Mouse (Mus musculus) MEL (cell line): Measurements from ENCODE around the gene Acsl5. TPM values are rescaled to one million over a fixed set of nuclear protein-coding genes. Genes with fewer than 3 reads are reported as not detected.

Experiments
- DNase-seq: peaks from one replicate; pipeline ENCODE4 v3.0.0; 2011; ENCODE audit warnings: low read depth, low spot score
- H3K27ac ChIP-seq: 2 replicates; pipeline ENCODE4 v1.5.1; 2012; ENCODE audit warnings: low read depth, mild to moderate bottlenecking, control low read depth, low read length, moderate library complexity; ENCODE audit not compliant: control insufficient read depth
- H3K27me3 ChIP-seq, 2 experiments: fragments of 150-350 bp in 1 of 2; sonication (generic) in 1 of 2; 2 replicates each; pipeline ENCODE4 v1.6.1; 2012; ENCODE audit warnings: low read length in 2 of 2, mild to moderate bottlenecking in 2 of 2, improper control_type of control experiment in 1 of 2, moderate library complexity in 1 of 2; ENCODE audit not compliant: insufficient read depth in 2 of 2, control insufficient read depth in 1 of 2
- H3K36me3 ChIP-seq, 2 experiments: 2 replicates each; pipeline ENCODE4 v1.6.1; 2012 to 2014; ENCODE audit warnings: low read length in 2 of 2, improper control_type of control experiment in 1 of 2, inconsistent platforms in 1 of 2, mild to moderate bottlenecking in 1 of 2; ENCODE audit not compliant: insufficient read depth in 2 of 2, control insufficient read depth in 1 of 2
- H3K4me1 ChIP-seq, 2 experiments: fragments of 150-350 bp in 1 of 2; sonication (generic) in 1 of 2; 2 replicates each; pipeline ENCODE4 v1.6.1; 2012; ENCODE audit warnings: low read length in 2 of 2, improper control_type of control experiment in 1 of 2, mild to moderate bottlenecking in 1 of 2; ENCODE audit not compliant: insufficient read depth in 2 of 2, control insufficient read depth in 1 of 2
- H3K4me3 ChIP-seq, 2 experiments: fragments of 150-350 bp in 1 of 2; sonication (generic) in 1 of 2; 2 replicates each; pipeline ENCODE4 v1.5.1; 2012; ENCODE audit warnings: low read depth in 2 of 2, low read length in 2 of 2, mild to moderate bottlenecking in 2 of 2, moderate library complexity in 2 of 2, control low read depth in 1 of 2, improper control_type of control experiment in 1 of 2; ENCODE audit not compliant: control insufficient read depth in 1 of 2, insufficient read depth in 1 of 2
- H3K79me2 ChIP-seq: 2 replicates; pipeline ENCODE4 v1.6.1; 2012; ENCODE audit warnings: mild to moderate bottlenecking, low read length, moderate library complexity; ENCODE audit not compliant: control insufficient read depth, poor library complexity, insufficient read depth
- H3K9ac ChIP-seq: 2 replicates; pipeline ENCODE4 v1.6.1; 2012; ENCODE audit warnings: low read depth, mild to moderate bottlenecking, control low read depth, low read length, moderate library complexity; ENCODE audit not compliant: control insufficient read depth, poor library complexity, severe bottlenecking
- H3K9me3 ChIP-seq: fragments of 150-350 bp; sonication (generic); replicated peaks from 2 replicates; pipeline ENCODE4 v1.6.1; 2012; ENCODE audit warnings: mild to moderate bottlenecking, low read length, improper control_type of control experiment, moderate library complexity; ENCODE audit not compliant: insufficient read depth
- CHD2 ChIP-seq: IDR thresholded peaks from 2 replicates; pipeline ENCODE4 v1.6.1; 2011; ENCODE audit warnings: low read length, improper control_type of control experiment
- ELF1 ChIP-seq: IDR thresholded peaks from 2 replicates; pipeline ENCODE4 v1.6.1; 2014; ENCODE audit warnings: low read depth, mild to moderate bottlenecking, inconsistent platforms, low read length, improper control_type of control experiment, moderate library complexity
- HCFC1 ChIP-seq: IDR thresholded peaks from 2 replicates; pipeline ENCODE4 v1.6.1; 2012; ENCODE audit warnings: low read depth, mild to moderate bottlenecking, inconsistent platforms, low read length, improper control_type of control experiment, moderate library complexity
- MYB ChIP-seq: IDR thresholded peaks from 2 replicates; pipeline ENCODE4 v1.6.1; 2011; ENCODE audit warnings: mild to moderate bottlenecking, low read depth, low read length, improper control_type of control experiment
- NRF1 ChIP-seq: IDR thresholded peaks from 2 replicates; pipeline ENCODE4 v1.6.1; 2014; ENCODE audit warnings: low read depth, mild to moderate bottlenecking, inconsistent platforms, low read length, improper control_type of control experiment, moderate library complexity; ENCODE audit not compliant: poor library complexity, insufficient read depth, severe bottlenecking
- RAD21 ChIP-seq: IDR thresholded peaks from 2 replicates; pipeline ENCODE4 v1.6.1; 2011; ENCODE audit warnings: mild to moderate bottlenecking, low read depth, low read length, improper control_type of control experiment
- RCOR1 ChIP-seq: IDR thresholded peaks from 2 replicates; pipeline ENCODE4 v1.6.1; 2012; ENCODE audit warnings: low read depth, mild to moderate bottlenecking, inconsistent platforms, low read length, improper control_type of control experiment
- SIN3A ChIP-seq: IDR thresholded peaks from 2 replicates; pipeline ENCODE4 v1.6.1; 2012; ENCODE audit warnings: low read length, improper control_type of control experiment, inconsistent platforms
- TCF12 ChIP-seq: IDR thresholded peaks from 2 replicates; pipeline ENCODE4 v1.6.1; 2014; ENCODE audit warnings: low read depth, mild to moderate bottlenecking, inconsistent platforms, low read length, improper control_type of control experiment, moderate library complexity
- USF1 ChIP-seq: IDR thresholded peaks from 2 replicates; pipeline ENCODE4 v1.6.1; 2014; ENCODE audit warnings: low read depth, mild to moderate bottlenecking, inconsistent platforms, low read length, improper control_type of control experiment, moderate library complexity
- USF2 ChIP-seq, 2 experiments: IDR thresholded peaks; 2 replicates each; pipeline ENCODE4 v1.6.1; 2011 to 2012; ENCODE audit warnings: improper control_type of control experiment in 2 of 2, low read length in 2 of 2, borderline replicate concordance in 1 of 2, inconsistent platforms in 1 of 2, low read depth in 1 of 2, mild to moderate bottlenecking in 1 of 2; ENCODE audit not compliant: insufficient read depth in 1 of 2
- ZC3H11A ChIP-seq: IDR thresholded peaks from 2 replicates; pipeline ENCODE4 v1.6.1; 2012; ENCODE audit warnings: low read depth, mild to moderate bottlenecking, inconsistent platforms, low read length, improper control_type of control experiment
- ZMIZ1 ChIP-seq: IDR thresholded peaks from 2 replicates; pipeline ENCODE4 v1.6.1; 2012; ENCODE audit warnings: low read depth, mild to moderate bottlenecking, inconsistent platforms, low read length, improper control_type of control experiment, moderate library complexity
- polyA plus RNA-seq, 2 experiments: library from polyadenylated mRNA; stranded (reverse) in 1 of 2; unstranded in 1 of 2; fragments of >175 nt in 1 of 2; fragments of >200 nt in 1 of 2; gene quantifications; 2 replicates each; pipeline versions ENCODE4 v1.2.1 to v1.2.4; 2012; ENCODE audit warnings: low replicate concordance in 2 of 2, low read depth in 1 of 2; ENCODE audit not compliant: insufficient read length in 2 of 2, insufficient read depth in 1 of 2, missing spikeins in 1 of 2
- total RNA-seq: library from RNA; depleted of rRNA; stranded (reverse); fragments of 300-350 nt; gene quantifications from 2 replicates; pipeline ENCODE4 v1.2.3, GENCODE M21; 2012

The Acsl5 gene
- total and polyA plus RNA-seq, 3 experiments = 223 to 318 TPM; not detected in 1

GRCm38 (mm10) chr19:55335881-55336280 is 84.1 kb downstream of the Acsl5 start (continued):
- TF ChIP-seq ELF1 (0 out of 2 replicates have a peak, but pooled peaks have one; percentile 16), USF1 (no peak), CHD2 (no peak), RCOR1 (no peak), NRF1 (no peak), HCFC1 (0 out of 2 replicates have a peak, but pooled peaks have one; percentile 17), RAD21 (peak; percentile 94), USF2 (IDR thresholded peaks at IDR 0.05; ENCODE audit: borderline replicate concordance in 1 of 2, insufficient read depth in 1 of 2, low read depth in 1 of 2, low read length in 2 of 2) (no peak)

- no peaks in the 10 kb centered on the region for H3K27me3 ChIP-seq
- peaks cover 2 to 5% of the 10 kb centered on the region in 2 experiments; a peak in 2 of 4 replicates for H3K4me1 ChIP-seq
- no peak for TF ChIP-seq SIN3A
- no peak overlapping the region for H3K27ac ChIP-seq
- peaks cover 6 to 13% of the 10 kb centered on the region in 2 experiments for H3K36me3 ChIP-seq
- H3K9ac ChIP-seq = no peak overlapping the region
- DNase-seq = no peak
- no peak overlapping the region for H3K4me3 ChIP-seq
- H3K79me2 ChIP-seq = peaks cover 4% of the 10 kb centered on the region; the same call in 1 of the 2 replicates
- H3K9me3 ChIP-seq = no peaks in the 10 kb centered on the region
Measured at GRCm38 (mm10) chr19:55336441-55336840, 84.7 kb downstream of the Acsl5 start.

DNA sequence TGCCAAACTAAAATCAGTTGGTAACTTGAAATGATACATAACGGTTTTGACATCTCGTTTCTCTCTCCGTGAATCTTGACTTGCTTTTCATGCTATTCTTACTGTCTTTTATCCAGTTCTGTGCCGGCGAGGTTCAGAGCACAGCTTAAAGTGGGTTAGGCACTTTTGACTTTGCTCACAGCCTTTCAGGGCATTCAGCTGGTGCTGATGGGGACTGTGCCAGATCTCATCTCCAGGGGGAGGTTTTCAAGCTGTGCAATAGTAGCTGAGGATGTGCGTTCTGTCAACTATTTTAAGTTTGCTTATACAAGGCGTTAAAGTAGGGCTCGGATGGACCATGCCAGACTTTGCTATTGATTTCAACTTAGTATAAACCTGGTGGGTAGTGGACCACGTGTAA is 85.3 kb downstream of the Acsl5 start:
- H3K27me3 ChIP-seq = no peaks in the 10 kb centered on the region
- H3K9me3 ChIP-seq = no peaks in the 10 kb centered on the region
- peaks cover 2 to 10% of the 10 kb centered on the region in 2 experiments; a peak in 2 of 4 replicates for H3K4me1 ChIP-seq
- no peak overlapping the region for H3K4me3 ChIP-seq
- H3K79me2 ChIP-seq = peaks cover 4% of the 10 kb centered on the region; the same call in 1 of the 2 replicates
- DNase-seq = no peak
- TF ChIP-seq USF2 (IDR thresholded peaks at IDR 0.05; ENCODE audit: borderline replicate concordance in 1 of 2, insufficient read depth in 1 of 2, low read depth in 1 of 2, low read length in 2 of 2) (no peak), ZC3H11A (no peak), TCF12 (no peak), ZMIZ1 (no peak), NRF1 (no peak), MYB (no peak)
- H3K9ac ChIP-seq = no peak overlapping the region
- peaks cover 9 to 18% of the 10 kb centered on the region in 2 experiments for H3K36me3 ChIP-seq
- no peak overlapping the region for H3K27ac ChIP-seq
